Mouse (Mus musculus) thymus, adult 2 months (tissue): ENCODE measurements around the gene Map6. TPM values are rescaled to one million over a fixed set of nuclear protein-coding genes. Genes with fewer than 3 reads are reported as not detected.

Experiments
- DNase-seq: peaks from one replicate; pipeline ENCODE4 v3.0.0; 2021
- H3K27ac ChIP-seq: fragments of 200-500 bp; 2 replicates; pipeline ENCODE4 v1.5.1; 2012; ENCODE audit warnings: low read length, control low read depth; ENCODE audit not compliant: control insufficient read depth, insufficient read depth
- H3K27me3 ChIP-seq: fragments of 200-500 bp; 2 replicates; pipeline ENCODE4 v1.6.1; 2012; ENCODE audit warnings: mild to moderate bottlenecking, low read length, moderate library complexity, mixed read lengths; ENCODE audit not compliant: control insufficient read depth, insufficient read depth
- H3K36me3 ChIP-seq: fragments of 200-500 bp; 2 replicates; pipeline ENCODE4 v1.6.1; 2012; ENCODE audit warnings: mild to moderate bottlenecking, low read length, moderate library complexity; ENCODE audit not compliant: control insufficient read depth, insufficient read depth
- H3K4me1 ChIP-seq: fragments of 200-500 bp; replicated peaks from 2 replicates; pipeline ENCODE4 v1.6.1; 2012; ENCODE audit warnings: low read length; ENCODE audit not compliant: control insufficient read depth, insufficient read depth
- H3K4me3 ChIP-seq: fragments of 200-500 bp; 2 replicates; pipeline ENCODE4 v1.5.1; 2012; ENCODE audit warnings: mild to moderate bottlenecking, low read length, control low read depth, moderate library complexity; ENCODE audit not compliant: control insufficient read depth, insufficient read depth
- CTCF ChIP-seq: fragments of 200-500 bp; IDR thresholded peaks from 2 replicates; pipeline ENCODE4 v1.5.1; 2012; ENCODE audit warnings: mild to moderate bottlenecking, control low read depth, low read length, moderate library complexity, borderline replicate concordance; ENCODE audit not compliant: control insufficient read depth, poor library complexity, insufficient read depth; ENCODE audit errors: extremely low read depth
- POLR2A ChIP-seq: fragments of 200-500 bp; IDR thresholded peaks from 2 replicates; pipeline ENCODE4 v1.6.1; 2012; ENCODE audit warnings: mild to moderate bottlenecking, low read length, control low read depth, moderate library complexity; ENCODE audit not compliant: control insufficient read depth, poor library complexity, insufficient read depth; ENCODE audit errors: extremely low read depth
- WGBS: fragments of 180-500 bp; shearing (Covaris S2); methylation state at CpG from one replicate; pipeline ENCODE4 v1.1.7; 2018; 5-methylcytosine and 5-hydroxymethylcytosine counted together
- polyA plus RNA-seq: library from polyadenylated mRNA; depleted of rRNA; stranded (reverse); fragments of >200 nt; gene quantifications from 2 replicates; pipeline ENCODE4 v1.2.3, GENCODE M21; 2012

Map6 gene
- polyA plus RNA-seq, 1 experiment: 1.3 TPM

DNA sequence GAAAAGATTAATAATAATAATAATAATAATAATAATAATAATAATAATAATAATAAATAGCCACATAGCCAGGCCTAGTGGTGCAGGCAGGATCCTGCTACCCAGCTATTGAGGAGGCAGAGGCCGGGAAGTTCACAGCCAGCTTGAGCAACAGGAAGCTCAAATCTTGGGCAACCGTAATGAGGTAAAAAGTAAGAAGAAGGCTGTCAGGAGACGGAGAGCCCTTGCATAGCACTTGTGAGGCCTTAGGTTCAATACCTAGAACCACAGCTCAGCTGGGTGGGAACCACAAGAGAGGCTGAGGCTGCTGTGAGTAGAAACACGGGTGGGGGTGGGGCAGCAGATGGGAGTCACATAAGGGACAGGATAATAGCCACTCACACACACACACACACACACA, 47.3 kb downstream of the Map6 start:
- Histone ChIP-seq H3K27me3 (no peaks in the 10 kb centered on the region), H3K4me1 (peaks cover 7% of the 10 kb centered on the region), H3K36me3 (no peaks in the 10 kb centered on the region), H3K27ac (no peak overlapping the region), H3K4me3 (no peak overlapping the region)
- 12% methylated on average over 4 of the region's 4 CpGs for WGBS
- TF ChIP-seq CTCF (no peak), POLR2A (no peak)
- no peak for DNase-seq

DNA sequence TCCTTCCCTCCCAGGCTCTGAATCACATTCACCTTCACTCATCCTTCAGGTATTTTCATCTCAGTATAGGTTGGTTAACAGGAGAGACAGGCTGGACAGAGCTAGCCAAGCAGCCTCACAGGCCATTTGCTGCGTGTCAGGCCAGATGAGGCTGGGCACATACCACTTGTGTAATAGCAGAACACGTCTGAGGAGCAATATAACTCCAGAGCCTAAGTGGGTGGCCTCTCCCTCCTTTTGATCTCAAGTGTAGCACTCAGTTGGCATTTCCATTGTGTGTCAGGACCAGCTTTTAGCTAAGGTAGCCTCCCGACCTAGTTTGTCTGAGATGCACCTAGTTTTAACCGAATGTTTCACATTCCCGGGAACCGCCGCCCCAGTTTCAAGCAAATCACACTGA, 49.0 kb downstream of the Map6 start:
- Histone ChIP-seq H3K4me1 (peaks cover 7% of the 10 kb centered on the region), H3K27me3 (no peaks in the 10 kb centered on the region), H3K36me3 (no peaks in the 10 kb centered on the region), H3K4me3 (no peak overlapping the region), H3K27ac (no peak overlapping the region)
- WGBS: 93% methylated on average over 7 of the region's 7 CpGs
- no peak for TF ChIP-seq POLR2A
- no peak for TF ChIP-seq CTCF
- DNase-seq: no peak

DNA sequence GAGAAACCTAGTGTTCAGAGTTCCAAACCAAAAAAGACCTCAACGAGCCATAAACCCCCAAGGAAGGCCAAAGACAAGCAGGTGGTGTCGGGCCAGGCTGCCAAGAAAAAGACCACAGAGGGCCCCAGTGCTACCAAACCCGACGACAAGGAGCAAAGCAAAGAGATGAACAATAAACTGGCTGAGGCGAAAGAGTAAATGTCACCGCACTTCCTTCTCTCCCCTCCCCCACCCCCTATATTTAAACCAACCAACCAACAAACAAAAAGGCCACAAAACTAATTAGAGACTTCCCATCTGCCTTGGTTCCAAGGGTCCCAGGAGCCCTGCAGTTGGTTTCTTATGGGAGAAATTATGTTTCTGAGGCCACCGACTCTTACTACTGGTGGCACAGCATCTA, 50.2 kb downstream of the Map6 start:
- DNase-seq: no peak
- no peak overlapping the region for H3K27ac ChIP-seq
- H3K4me3 ChIP-seq: no peak overlapping the region
- H3K4me1 ChIP-seq: peaks cover 4% of the 10 kb centered on the region
- WGBS: 40% methylated on average over 7 of the region's 7 CpGs
- H3K36me3 ChIP-seq: no peaks in the 10 kb centered on the region
- no peaks in the 10 kb centered on the region for H3K27me3 ChIP-seq
- TF ChIP-seq POLR2A: no peak
- no peak for TF ChIP-seq CTCF

DNA sequence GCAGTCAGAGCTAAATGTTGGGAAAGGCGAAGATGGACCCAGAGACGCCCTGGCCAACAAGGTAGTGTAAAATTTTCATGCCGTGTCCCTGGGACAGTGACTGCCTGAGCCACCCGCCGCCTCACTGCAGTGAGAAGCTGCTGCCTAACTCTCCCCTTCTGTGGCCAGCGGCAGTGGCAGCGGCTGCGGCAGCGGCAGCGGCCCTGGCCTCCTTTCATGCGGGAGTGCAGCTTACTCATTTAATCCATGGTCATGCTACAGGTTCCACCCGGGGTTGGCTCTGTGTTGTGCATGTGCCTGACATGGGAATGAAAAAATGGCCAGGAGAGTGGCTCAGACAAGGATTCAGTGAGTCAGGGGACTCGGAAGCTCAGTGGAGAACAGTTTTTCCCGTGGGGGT, 53.3 kb downstream of the Map6 start:
- Histone ChIP-seq H3K27ac (no peak overlapping the region), H3K4me1 (peaks cover 4% of the 10 kb centered on the region), H3K4me3 (no peak overlapping the region), H3K36me3 (no peaks in the 10 kb centered on the region), H3K27me3 (no peaks in the 10 kb centered on the region)
- no peak for TF ChIP-seq POLR2A
- no peak for TF ChIP-seq CTCF
- DNase-seq: no peak
- 53% methylated on average over 14 of the region's 14 CpGs for WGBS

DNA sequence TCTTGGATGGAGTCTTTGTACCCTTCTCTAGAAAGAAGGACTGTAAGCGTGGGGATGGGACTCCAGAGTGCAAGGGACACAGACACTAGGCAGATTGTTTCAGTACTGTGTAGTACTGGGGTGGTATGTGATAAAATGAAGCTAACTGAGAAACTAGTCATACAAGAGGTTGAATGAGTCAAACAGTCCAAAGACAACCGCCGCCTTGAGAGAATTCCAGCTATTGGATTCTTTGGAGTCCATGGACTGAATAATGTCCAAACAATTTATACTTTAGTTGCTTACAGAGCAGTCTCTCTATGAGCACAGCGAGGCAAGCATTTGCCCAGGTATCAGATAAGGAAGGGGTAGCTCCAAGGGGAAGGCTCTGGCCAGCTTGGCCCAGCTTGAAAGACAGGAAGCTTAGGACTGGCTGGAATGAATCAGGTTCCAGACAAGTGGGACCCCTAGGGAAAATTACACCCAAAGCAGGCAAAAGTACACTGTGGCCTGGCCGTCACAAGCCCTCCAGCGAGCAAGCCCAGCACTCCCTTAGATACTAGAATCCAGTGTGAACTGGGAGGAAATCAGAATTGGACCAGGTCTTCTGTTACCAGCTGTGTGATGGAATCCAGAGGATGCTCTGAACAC, 55.6 kb downstream of the Map6 start:
- peaks cover under 1% of the 10 kb centered on the region for H3K4me1 ChIP-seq
- DNase-seq: no peak
- 95% methylated on average over 6 of the region's 6 CpGs for WGBS
- H3K4me3 ChIP-seq: no peak overlapping the region
- H3K36me3 ChIP-seq: no peaks in the 10 kb centered on the region
- no peak for TF ChIP-seq POLR2A
- no peak for TF ChIP-seq CTCF
- no peak overlapping the region for H3K27ac ChIP-seq
- no peaks in the 10 kb centered on the region for H3K27me3 ChIP-seq

DNA sequence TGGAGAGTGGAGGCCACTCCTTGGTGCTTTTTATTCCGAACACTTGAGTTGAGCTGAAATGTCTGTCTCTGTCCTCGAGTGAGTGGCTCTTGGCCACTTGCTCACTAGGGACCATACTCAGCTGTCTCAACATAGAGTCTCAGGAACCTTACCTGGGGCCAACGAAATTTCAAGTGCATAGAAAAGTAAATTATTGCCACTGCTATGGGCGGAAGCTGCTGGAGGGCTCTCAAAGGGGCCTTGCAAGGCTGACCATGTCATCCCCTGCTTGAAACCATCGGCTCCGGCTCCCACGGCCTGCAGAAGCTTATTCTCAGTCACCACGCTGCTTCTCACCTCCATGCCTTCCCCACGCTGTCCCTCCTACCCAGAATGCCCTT, 56.1 kb downstream of the Map6 start:
- TF ChIP-seq CTCF (no peak), POLR2A (no peak)

DNA sequence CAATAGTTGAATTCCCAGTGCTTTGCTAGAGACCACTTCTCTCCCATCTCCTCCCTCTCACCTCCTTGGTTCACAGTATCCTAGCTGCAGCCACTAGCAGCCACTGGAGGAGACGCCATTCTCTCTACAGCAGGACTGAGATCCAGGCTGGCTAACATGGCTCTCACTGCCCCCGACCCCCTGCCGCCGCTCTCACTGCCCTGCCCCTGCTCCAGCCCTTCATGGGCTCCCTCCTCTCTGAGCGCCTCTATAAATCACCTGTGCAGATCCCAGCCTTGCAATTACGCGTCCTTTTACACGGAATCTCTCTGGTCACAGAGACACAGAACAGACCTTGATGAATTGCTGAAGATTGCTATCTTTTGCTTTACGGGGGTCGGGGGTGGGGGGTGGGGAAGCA, 57.6 kb downstream of the Map6 start:
- WGBS: 68% methylated on average over 10 of the region's 10 CpGs

More for the DNA sequence above, 56.1 kb downstream of the Map6 start:
- WGBS: 91% methylated on average over 9 of the region's 9 CpGs
- no peak overlapping the region for H3K4me3 ChIP-seq
- H3K27me3 ChIP-seq: no peaks in the 10 kb centered on the region
- H3K4me1 ChIP-seq: no peaks in the 10 kb centered on the region
- H3K36me3 ChIP-seq: no peaks in the 10 kb centered on the region
- no peak overlapping the region for H3K27ac ChIP-seq
- no peak for DNase-seq

More for the DNA sequence above, 57.6 kb downstream of the Map6 start:
- no peak for DNase-seq
- Histone ChIP-seq H3K4me1 (no peaks in the 10 kb centered on the region), H3K36me3 (no peaks in the 10 kb centered on the region), H3K27me3 (no peaks in the 10 kb centered on the region), H3K4me3 (no peak overlapping the region), H3K27ac (no peak overlapping the region)
- TF ChIP-seq POLR2A (no peak), CTCF (no peak)
